ENCODE assay signal across 13 mouse cellular contexts in genomic region chr4:136120041-136120440, GRCm38 (mm10). TPM values are rescaled to one million over a fixed set of nuclear protein-coding genes. Genes with fewer than 3 reads are reported as not detected.
DNase-seq lines count a peak whose midpoint lies in the region; ATAC-seq and TF ChIP-seq lines count a peak whose summit lies in the region.
"Had no signal": no experiment of that assay in that cellular context is flagged by ENCODE, and none has a peak within 500 bp of the region (broad histone marks: within the 10 kb centered on the region; RNA-seq: fewer than 3 reads in every experiment).

No protein-coding gene starts in this region.

- H3K79me2 ChIP-seq in liver, adult 2 months (ENCODE audit: control insufficient read depth, insufficient read depth, low read length), result no peaks in the 10 kb centered on the region

- H3K27me3 ChIP-seq in liver, adult 2 months (ENCODE audit: control insufficient read depth, insufficient read depth, low read length), result no peaks in the 10 kb centered on the region
- H3K27me3 ChIP-seq in liver, embryonic 12.5 days (replicated peaks), result peaks cover 63% of the 10 kb centered on the region
- H3K27me3 ChIP-seq: hindbrain, embryonic 15.5 days; neural tube, embryonic 13.5 days had no signal

- H3K4me2 ChIP-seq in liver, embryonic 12.5 days, result no peak overlapping the region
- H3K4me2 ChIP-seq: hindbrain, embryonic 15.5 days; neural tube, embryonic 13.5 days had no signal

- DNase-seq in liver, adult 2 months (ENCODE audit: extremely low read depth, low read depth, low spot score), result no peak
- DNase-seq in embryo, embryonic 10 days (ENCODE audit: low spot score), result peak; percentile 72
- peak; percentile 19 for DNase-seq in kidney, adult 18-20 months
- peak; percentile 65 for DNase-seq in lung, postnatal 10 days
- no peak for DNase-seq in urinary bladder, adult 2 months (ENCODE audit: low spot score)
- DNase-seq in spleen, postnatal 10 days (ENCODE audit: low spot score in 2 of 2), result no peak
- DNase-seq: cerebellum, postnatal 14 days; thymus, postnatal 4 days had no signal

- peak overlapping the region; percentile 1; the same call in 1 of the 2 replicates for H3K27ac ChIP-seq in liver, adult 2 months (replicated peaks; ENCODE audit: insufficient read depth, low read depth, low read length)
- no peak overlapping the region for H3K27ac ChIP-seq in liver, embryonic 12.5 days
- H3K27ac ChIP-seq: hindbrain, embryonic 15.5 days; left cerebral cortex, adult 2 months; neural tube, embryonic 13.5 days had no signal

- no peaks in the 10 kb centered on the region for H3K9me3 ChIP-seq in liver, embryonic 12.5 days (replicated peaks)
- H3K9me3 ChIP-seq: hindbrain, embryonic 15.5 days; neural tube, embryonic 13.5 days had no signal

- no peak for TF ChIP-seq CTCF in liver, adult 2 months (IDR thresholded peaks at IDR 0.05; ENCODE audit: low read depth, low read length)

- ATAC-seq in liver, embryonic 12.5 days, result no peak
- ATAC-seq: forebrain, embryonic 14.5 days had no signal

- no peak overlapping the region for H3K4me3 ChIP-seq in liver, adult 2 months (ENCODE audit: insufficient read depth, low read depth, low read length)
- H3K4me3 ChIP-seq in liver, embryonic 12.5 days, result no peak overlapping the region
- H3K4me3 ChIP-seq: hindbrain, embryonic 15.5 days; left cerebral cortex, adult 2 months; neural tube, embryonic 13.5 days had no signal

- H3K9ac ChIP-seq in liver, adult 2 months (ENCODE audit: low read depth, low read length), result no peak overlapping the region
- H3K9ac ChIP-seq in liver, embryonic 12.5 days, result no peak overlapping the region
- H3K9ac ChIP-seq: hindbrain, embryonic 15.5 days; neural tube, embryonic 13.5 days had no signal

- no peak for TF ChIP-seq POLR2A in liver, adult 2 months (IDR thresholded peaks at IDR 0.05; ENCODE audit: extremely low read depth, insufficient read depth, low read length)

- WGBS in liver, adult 2 months, result 37% methylated on average over 16 of the region's 16 CpGs
- 14% methylated on average over 16 of the region's 16 CpGs for WGBS in liver, embryonic 12.5 days (ENCODE audit: insufficient replicate concordance)

- H3K4me1 ChIP-seq in liver, adult 2 months (ENCODE audit: control insufficient read depth, insufficient read depth, low read length), result peaks cover 18% of the 10 kb centered on the region
- H3K4me1 ChIP-seq in liver, embryonic 12.5 days, result 0 out of 2 replicates have a peak, but pooled peaks cover 5% of the 10 kb centered on the region
- H3K4me1 ChIP-seq: hindbrain, embryonic 15.5 days; neural tube, embryonic 13.5 days had no signal

- no peaks in the 10 kb centered on the region for H3K36me3 ChIP-seq in liver, adult 2 months (ENCODE audit: control insufficient read depth, insufficient read depth, low read length)
- no peaks in the 10 kb centered on the region for H3K36me3 ChIP-seq in liver, embryonic 12.5 days
- H3K36me3 ChIP-seq: hindbrain, embryonic 15.5 days; neural tube, embryonic 13.5 days had no signal

RNA-seq across cellular contexts. Expression of gene Id3, which starts 23.3 kb away (rescaled TPM):
- total RNA-seq in liver, adult 2 months (2014; rRNA removed), result 33.2 and 47.4 TPM in 2 replicates
- polyA plus RNA-seq in liver, adult 2 months (2012; rRNA removed), result 181 and 274 TPM in 2 replicates
- 80.9 and 88.1 TPM in 2 replicates for polyA plus RNA-seq in liver, embryonic 12.5 days (2016; fragmentation: Nextera tagmentation; extraction: Ambion mirVana)
- 272 and 386 TPM in 2 replicates for polyA plus RNA-seq in urinary bladder, adult 2 months (2012; rRNA removed)

RNA-seq across cellular contexts. Expression of gene E2f2, which starts 52.2 kb away (rescaled TPM):
- total RNA-seq in liver, adult 2 months (2014; rRNA removed), result 0.40 and 0.46 TPM in 2 replicates
- polyA plus RNA-seq in liver, adult 2 months (2012; rRNA removed), result 0.75 and 0.76 TPM in 2 replicates
- 63.4 and 69.1 TPM in 2 replicates for polyA plus RNA-seq in liver, embryonic 12.5 days (2016; fragmentation: Nextera tagmentation; extraction: Ambion mirVana)
- polyA plus RNA-seq in urinary bladder, adult 2 months (2012; rRNA removed), result 0.50 TPM in 2 replicates

Comparison
In these comparisons a context has a peak if more than half of its experiments do, and no peak if none do; other contexts are left out.
1. RNA of gene E2f2, which starts 52.2 kb away (polyA plus RNA-seq): 63.4 to 69.1 TPM in liver, embryonic 12.5 days; 0.75 to 0.76 TPM in liver, adult 2 months and 0.50 TPM in urinary bladder, adult 2 months; every median in the first group is over 10 times any median in the second.
2. DNase-seq: peak in embryo, embryonic 10 days (single experiment), kidney, adult 18-20 months (single experiment) and lung, postnatal 10 days (single experiment); none in liver, adult 2 months (single experiment), urinary bladder, adult 2 months (single experiment) and spleen, postnatal 10 days (0 of 2).